Mouse (Mus musculus): Measurements from ENCODE around the gene Adm2.
A peak's percentile ranks its signal among the peaks of the same experiment; 100 is the strongest.

Gene Adm2

DNA sequence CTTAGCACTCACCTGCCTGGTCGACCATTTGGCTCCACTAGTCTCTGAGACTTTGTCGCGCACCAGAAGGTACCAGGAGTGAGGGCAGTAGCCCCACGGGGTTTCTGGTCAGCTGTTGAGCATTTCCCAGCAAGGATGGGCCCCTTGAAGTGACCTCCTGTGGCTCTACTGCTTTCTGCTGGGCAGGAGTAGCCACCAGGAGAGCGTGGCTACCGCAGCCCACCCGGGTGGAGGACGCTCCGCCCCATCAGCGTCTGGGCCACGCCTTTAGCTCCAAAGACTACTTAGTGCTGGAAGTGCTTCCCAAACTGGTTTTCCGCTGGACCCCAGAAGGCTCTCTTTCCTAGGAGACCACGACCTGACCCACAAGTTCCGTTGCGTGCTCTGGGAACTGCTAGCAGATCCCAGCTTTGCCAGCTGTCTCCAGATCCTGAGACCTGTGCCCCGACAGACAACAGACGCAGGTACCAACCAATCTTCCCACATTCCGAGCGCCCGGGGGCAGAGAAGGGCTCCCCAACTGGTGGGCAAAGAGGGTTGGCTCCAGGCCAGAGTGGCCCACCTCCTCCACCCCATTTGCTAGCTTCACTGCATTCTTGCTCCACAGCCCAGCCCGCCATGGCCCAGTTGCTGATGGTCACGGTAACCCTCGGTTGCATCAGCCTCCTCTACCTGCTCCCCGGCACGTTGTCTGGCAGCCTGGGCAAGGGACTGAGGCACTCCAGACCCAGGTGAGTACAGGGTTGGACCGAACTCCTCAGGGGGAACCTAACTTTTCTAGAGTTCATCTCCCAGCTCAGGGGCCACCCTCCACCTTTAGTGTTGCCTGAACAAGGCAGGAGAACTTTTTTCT, at the start of gene Adm2:
TSS of gene Adm2 (plus strand) at position 51 of the 853 bp plus-strand sequence.
- DNase-seq (ENCODE audit: low read depth, low spot score), result no peak

DNA sequence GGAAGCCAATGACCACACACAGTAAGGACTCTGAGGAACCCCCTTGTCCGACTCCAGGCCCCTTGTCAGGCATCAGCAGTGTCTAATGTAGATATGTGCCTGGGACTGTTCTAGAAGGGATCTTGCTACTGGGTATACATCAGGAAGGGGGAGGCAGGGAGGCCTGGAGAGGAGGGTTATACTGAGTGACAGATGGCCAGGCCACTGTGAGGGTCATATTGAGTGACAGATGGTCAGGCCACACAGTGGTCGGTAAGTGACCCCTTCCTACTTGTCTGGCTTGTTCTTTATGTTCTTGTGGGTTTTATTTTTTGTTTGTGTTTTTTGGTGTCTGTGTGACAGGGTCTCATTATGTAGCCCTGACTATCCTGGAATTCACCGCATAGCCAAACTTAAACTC, 47.0 kb upstream of the Adm2 start:
- DNase-seq (ENCODE audit: low read depth, low spot score), result no peak

- DNase-seq (ENCODE audit: low read depth, low spot score), result no peak
Measured at GRCm38 (mm10) chr15:89277366-89277765, 45.2 kb upstream of the Adm2 start.

- no peak for DNase-seq (ENCODE audit: low read depth, low spot score)
Measured at GRCm38 (mm10) chr15:89282546-89282945, 40.0 kb upstream of the Adm2 start.

DNA sequence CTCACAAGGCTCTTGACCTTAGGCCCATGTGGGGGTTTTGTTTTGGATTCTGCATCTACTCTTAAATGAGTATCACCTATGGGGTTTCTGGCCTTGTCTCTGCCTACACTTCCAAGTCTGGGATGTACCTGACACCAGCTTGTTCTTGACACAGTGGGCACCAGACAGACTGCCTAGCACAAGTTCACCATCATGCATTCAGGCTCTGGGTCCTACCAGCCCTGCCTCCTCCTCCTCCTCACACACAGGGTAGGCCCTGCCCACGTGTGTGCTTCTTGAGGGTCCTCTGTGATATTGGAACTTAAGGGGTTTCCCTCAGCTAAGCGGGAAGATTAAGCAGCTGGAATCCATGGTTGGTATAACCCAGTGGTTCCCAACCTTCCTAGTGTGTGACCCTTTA, 38.4 kb upstream of the Adm2 start:
- no peak for DNase-seq (ENCODE audit: low read depth, low spot score)

- DNase-seq (ENCODE audit: low read depth, low spot score), result peak; percentile 91
Measured at GRCm38 (mm10) chr15:89285004-89285403, 37.5 kb upstream of the Adm2 start.

DNA sequence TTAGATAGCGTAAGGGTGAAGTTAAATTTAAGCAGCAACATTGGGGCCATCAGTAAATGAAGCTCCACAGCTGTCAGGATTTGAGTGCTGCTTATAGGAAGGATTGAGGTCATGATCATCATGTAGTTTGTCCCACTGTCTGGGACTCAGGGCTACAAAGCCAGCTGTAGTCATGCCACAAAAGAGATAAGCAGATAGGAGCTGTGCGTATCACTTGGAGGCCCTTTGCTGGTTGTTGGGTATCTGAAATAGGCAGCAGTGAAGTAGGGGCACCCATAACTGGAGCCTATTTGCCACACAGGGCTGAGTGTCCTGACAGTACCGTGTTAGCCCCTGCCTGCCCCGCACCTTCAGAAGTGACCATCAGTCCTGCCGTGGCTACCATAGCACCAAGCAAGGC, 37.0 kb upstream of the Adm2 start:
- DNase-seq (ENCODE audit: low read depth, low spot score), result no peak

DNA sequence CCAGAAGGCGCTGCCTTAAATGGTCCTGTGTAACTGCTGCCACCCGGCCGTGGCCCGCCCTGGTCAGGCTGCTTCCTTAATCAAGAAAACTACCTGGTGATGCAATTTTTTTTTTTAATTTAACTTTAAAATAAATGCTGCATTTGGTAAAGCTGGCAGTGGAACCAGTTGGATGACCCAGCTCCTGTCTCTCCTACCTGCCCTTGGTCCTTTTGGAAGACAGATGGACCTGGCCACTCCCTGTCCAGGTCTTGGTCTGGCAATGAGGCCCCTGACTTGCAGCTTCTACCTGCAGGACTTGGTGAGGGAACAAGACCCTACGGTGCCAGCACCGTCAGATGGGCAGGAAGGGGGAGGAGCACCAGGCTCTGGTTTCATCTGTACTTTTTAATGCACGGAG, 36.4 kb upstream of the Adm2 start:
- peak; percentile 62 for DNase-seq (ENCODE audit: low read depth, low spot score)

GRCm38 (mm10) chr15:89286582-89286981, 35.9 kb upstream of the Adm2 start:
- no peak for DNase-seq (ENCODE audit: low read depth, low spot score)

- DNase-seq (ENCODE audit: low read depth, low spot score), result no peak
Measured at GRCm38 (mm10) chr15:89288227-89288767, 34.2 kb upstream of the Adm2 start.

DNA sequence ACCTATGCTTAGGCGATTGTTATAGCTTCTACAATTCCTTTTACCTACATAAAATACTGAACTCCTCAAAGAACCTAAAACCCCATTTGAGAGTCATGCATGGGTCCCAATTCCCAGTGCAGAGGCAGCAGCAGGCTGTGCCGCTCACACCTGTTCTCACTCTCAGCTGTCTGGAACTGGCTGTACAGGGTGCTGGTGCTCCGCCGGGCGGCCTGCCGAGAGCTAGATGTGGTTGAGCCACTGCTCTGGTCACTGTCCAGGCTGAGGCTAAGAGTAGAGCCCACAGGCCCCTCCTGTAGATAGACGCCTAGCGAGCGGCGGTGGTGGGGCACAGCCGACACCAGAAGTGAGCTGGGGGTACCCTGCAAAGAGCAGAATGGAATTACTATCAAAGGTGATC, 33.1 kb upstream of the Adm2 start:
- DNase-seq (ENCODE audit: low read depth, low spot score), result no peak

GRCm38 (mm10) chr15:89291521-89291920, 31.0 kb upstream of the Adm2 start:
- DNase-seq (ENCODE audit: low read depth, low spot score), result no peak

- no peak for DNase-seq (ENCODE audit: low read depth, low spot score)
Measured at GRCm38 (mm10) chr15:89292795-89293194, 29.7 kb upstream of the Adm2 start.

GRCm38 (mm10) chr15:89293778-89294177, 28.7 kb upstream of the Adm2 start:
- DNase-seq (ENCODE audit: low read depth, low spot score), result no peak

GRCm38 (mm10) chr15:89295580-89296165, 26.8 kb upstream of the Adm2 start:
- no peak for DNase-seq (ENCODE audit: low read depth, low spot score)

DNA sequence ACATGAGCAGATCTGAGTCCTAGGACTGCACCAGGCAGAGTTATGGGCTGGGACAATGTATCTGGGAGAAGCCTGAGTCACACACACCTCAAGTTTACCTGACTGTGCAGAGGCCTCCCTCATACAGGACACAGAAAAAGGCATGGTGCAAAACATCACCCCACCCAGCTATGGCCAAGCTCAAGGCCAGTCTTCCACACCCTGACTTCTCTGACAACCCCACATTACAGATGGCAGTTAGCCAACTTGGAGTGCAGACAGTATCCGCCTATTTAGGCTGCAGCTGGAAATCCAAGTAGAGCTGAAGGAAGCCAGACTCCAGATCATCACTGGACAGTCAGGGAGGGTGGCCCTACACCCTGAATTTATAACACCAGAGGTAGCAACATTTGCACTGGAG, 26.1 kb upstream of the Adm2 start:
- peak; percentile 60 for DNase-seq (ENCODE audit: low read depth, low spot score)

DNA sequence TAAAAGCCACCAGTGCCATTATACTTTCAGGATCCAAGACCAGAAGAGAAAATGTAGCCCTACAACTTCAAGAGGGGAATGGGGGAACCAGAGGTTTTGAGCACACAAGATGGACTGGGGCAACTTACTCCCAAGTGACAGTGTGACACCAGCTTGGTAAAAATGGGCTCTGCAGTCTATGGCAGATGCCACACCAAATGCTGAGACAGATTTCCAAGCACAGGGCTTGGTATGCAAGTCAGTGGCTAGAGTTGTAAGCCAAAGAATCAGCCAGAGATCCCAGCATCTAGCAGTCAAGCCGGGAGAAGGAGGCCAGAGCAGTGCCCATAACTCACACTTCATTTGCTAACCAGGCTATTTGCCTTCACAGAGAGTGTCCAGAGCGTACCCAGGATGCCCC, 24.8 kb upstream of the Adm2 start:
- DNase-seq (ENCODE audit: low read depth, low spot score), result no peak

GRCm38 (mm10) chr15:89300180-89300579, 22.3 kb upstream of the Adm2 start:
- DNase-seq (ENCODE audit: low read depth, low spot score), result no peak

- no peak for DNase-seq (ENCODE audit: low read depth, low spot score)
Measured at GRCm38 (mm10) chr15:89300600-89300999, 21.9 kb upstream of the Adm2 start.

GRCm38 (mm10) chr15:89305966-89306365, 16.6 kb upstream of the Adm2 start:
- no peak for DNase-seq (ENCODE audit: low read depth, low spot score)

- DNase-seq (ENCODE audit: low read depth, low spot score), result no peak
Measured at GRCm38 (mm10) chr15:89307461-89307860, 15.1 kb upstream of the Adm2 start.

DNA sequence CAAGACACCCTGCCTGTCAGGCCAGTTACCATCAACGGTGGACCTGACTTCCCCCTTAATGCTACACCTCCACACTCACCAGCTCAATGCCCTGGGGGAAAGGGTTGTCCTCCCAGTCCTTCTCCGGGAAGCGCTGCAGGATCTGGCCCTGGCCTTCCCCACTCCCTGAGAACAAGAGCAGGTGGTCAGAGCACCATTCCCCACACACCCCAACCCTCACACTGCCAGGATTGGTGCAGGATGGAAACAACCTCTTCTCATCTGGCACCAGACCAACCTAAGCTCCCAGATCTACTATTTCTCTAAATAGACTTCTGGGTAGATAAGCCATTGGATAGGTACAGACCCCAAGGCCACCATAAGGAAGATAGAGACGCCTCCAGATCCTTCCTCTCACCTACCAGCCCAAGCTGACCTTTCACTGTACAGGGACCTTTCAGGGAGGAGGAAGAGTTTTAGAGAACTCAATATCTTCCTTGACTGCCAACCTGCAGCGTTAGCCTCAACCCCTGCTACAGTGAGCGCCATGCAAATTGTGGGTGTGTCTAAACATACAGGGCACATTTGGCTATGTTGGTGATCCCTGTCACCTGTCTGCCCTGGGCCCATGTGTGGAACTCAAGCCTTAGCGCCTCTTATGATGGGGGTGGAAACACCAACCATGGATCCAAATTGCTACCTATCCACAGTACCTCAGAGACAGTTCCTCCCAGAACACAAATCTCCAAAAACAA, 13.9 kb upstream of the Adm2 start:
- DNase-seq (ENCODE audit: low read depth, low spot score), result peak; percentile 58

Measured in brain, adult 2 months (tissue).